In genomic region chr5:19227791-19228331, GRCm38 (mm10) we compare ENCODE assay signal across 8 mouse cellular contexts. TPM values are rescaled to one million over a fixed set of nuclear protein-coding genes. Genes with fewer than 3 reads are reported as not detected.
DNase-seq lines count a peak whose midpoint lies in the region; ATAC-seq and TF ChIP-seq lines count a peak whose summit lies in the region.

No protein-coding gene starts in this region.

- ATAC-seq in hindbrain, embryonic 15.5 days (ENCODE audit: low FRiP score, low read depth), result no peak

- under 1% methylated on average over 14 of the region's 14 CpGs for WGBS in hindbrain, embryonic 15.5 days

- H3K9me3 ChIP-seq in ES-E14 (ENCODE audit: control insufficient read depth, insufficient read depth, low read depth, low read length), result no peaks in the 10 kb centered on the region
- no peaks in the 10 kb centered on the region for H3K9me3 ChIP-seq in hindbrain, embryonic 15.5 days

- DNase-seq in ES-E14 (ENCODE audit: low read depth, low spot score), result peak; percentile 22
- DNase-seq in cerebellum, postnatal 25 days, result peak; percentile 73 to 80
- peak; percentile 60 for DNase-seq in gastrocnemius, adult 2 months
- peak; percentile 56 to 60 for DNase-seq in layer of hippocampus, postnatal 36 days
- peak; percentile 7 for DNase-seq in lung, postnatal 14 days
- DNase-seq in right cerebral cortex, postnatal 14 days, result peak; percentile 23
- DNase-seq in spleen, adult 18-20 months, result no peak

- no peak overlapping the region for H3K9ac ChIP-seq in ES-E14 (ENCODE audit: insufficient read depth, low read depth, low read length, poor library complexity, severe bottlenecking)
- H3K9ac ChIP-seq in hindbrain, embryonic 15.5 days, result peak overlapping the region; percentile 77

- in situ Hi-C loops in ES-E14 (cut with MboI; ENCODE audit: low sequenced_read_pairs in 2 of 2, unreplicated experiment in 2 of 2), result no loop called here

- H3K4me3 ChIP-seq in ES-E14 (ENCODE audit: insufficient read depth in 1 of 2, low read depth in 1 of 2, low read length in 2 of 2, poor library complexity in 1 of 2, severe bottlenecking in 1 of 2), result peak overlapping the region; percentile 71 to 86
- peak overlapping the region; percentile 76 for H3K4me3 ChIP-seq in gastrocnemius, adult 2 months
- H3K4me3 ChIP-seq in hindbrain, embryonic 15.5 days, result peak overlapping the region; percentile 85

- no peaks in the 10 kb centered on the region for H3K27me3 ChIP-seq in hindbrain, embryonic 15.5 days

- H3K4me2 ChIP-seq in hindbrain, embryonic 15.5 days, result peak overlapping the region; percentile 87

- TF ChIP-seq CTCF in gastrocnemius, adult 2 months (IDR thresholded peaks at IDR 0.05), result no peak

- H3K27ac ChIP-seq in ES-E14 (ENCODE audit: insufficient read depth, low read depth, low read length, poor library complexity, severe bottlenecking), result no peak overlapping the region
- H3K27ac ChIP-seq in gastrocnemius, adult 2 months, result peak overlapping the region; percentile 80
- peak overlapping the region; percentile 85; the same call in 1 of the 2 replicates for H3K27ac ChIP-seq in hindbrain, embryonic 15.5 days (replicated peaks)

- H3K4me1 ChIP-seq in ES-E14 (ENCODE audit: control insufficient read depth in 2 of 2, insufficient read depth in 2 of 2, low read length in 2 of 2, poor library complexity in 1 of 2), result 0 out of 4 replicates have a peak, but pooled peaks cover 0 to 3% of the 10 kb centered on the region in 2 experiments
- H3K4me1 ChIP-seq in hindbrain, embryonic 15.5 days (replicated peaks), result peaks cover 19% of the 10 kb centered on the region

- intact Hi-C loops in gastrocnemius, adult 2 months (cut with DNase I), result no loop called here

- no peaks in the 10 kb centered on the region for H3K36me3 ChIP-seq in ES-E14 (ENCODE audit: control insufficient read depth, insufficient read depth, low read length, poor library complexity, severe bottlenecking)
- no peaks in the 10 kb centered on the region for H3K36me3 ChIP-seq in hindbrain, embryonic 15.5 days

TF ChIP-seq in ES-E14, 5 proteins besides CTCF, POLR2A, EP300 and RAD21:
- TF ChIP-seq HCFC1 (IDR thresholded peaks at IDR 0.05; ENCODE audit: borderline replicate concordance, insufficient read depth, low read length), result no peak
- TF ChIP-seq ZNF384 (IDR thresholded peaks at IDR 0.05; ENCODE audit: low read depth, low read length), result no peak
- no peak for TF ChIP-seq CHD2 (IDR thresholded peaks at IDR 0.05; ENCODE audit: low read depth, low read length)
- TF ChIP-seq MAFK (IDR thresholded peaks at IDR 0.05; ENCODE audit: insufficient read depth, low read depth, low read length), result no peak
- TF ChIP-seq ZC3H11A (IDR thresholded peaks at IDR 0.05; ENCODE audit: borderline replicate concordance, low read depth, low read length), result no peak

RNA-seq across cellular contexts. Expression of gene Magi2, which starts 1.0 kb away (rescaled TPM):
- 0.85 and 1.2 TPM in 2 replicates for total RNA-seq in ES-E14 (2012; rRNA removed)
- total RNA-seq in gastrocnemius, adult 2 months (2021), result 1 to 10 TPM in 1 of 2 experiments, under 1 TPM in 1; 0.98 to 1.6 TPM
- polyA plus RNA-seq in hindbrain, embryonic 15.5 days (2015; fragmentation: Nextera tagmentation; extraction: Ambion mirVana), result 25.5 and 28.4 TPM in 2 replicates
- total RNA-seq in layer of hippocampus, postnatal 36 days (2021), result 100 to 1,000 TPM; 131 to 156 TPM

Comparison
In these comparisons a context has a peak if more than half of its experiments do, and no peak if none do; other contexts are left out.
1. DNase-seq: peak in ES-E14 (single experiment), cerebellum, postnatal 25 days (2 of 2), gastrocnemius, adult 2 months (single experiment), layer of hippocampus, postnatal 36 days (2 of 2), lung, postnatal 14 days (single experiment) and right cerebral cortex, postnatal 14 days (single experiment); none in spleen, adult 18-20 months (0 of 2).
2. RNA of gene Magi2, which starts 1.0 kb away (total RNA-seq): 131 to 156 TPM in layer of hippocampus, postnatal 36 days; 0.98 to 1.6 TPM in gastrocnemius, adult 2 months and 0.85 to 1.2 TPM in ES-E14; every median in the first group is over 10 times any median in the second.
3. Peak in every context shown above with its lines, with median percentiles within 50 percentile points of each other: H3K4me3 ChIP-seq.